ENCODE assay signal across 9 mouse cellular contexts in the genomic region with DNA sequence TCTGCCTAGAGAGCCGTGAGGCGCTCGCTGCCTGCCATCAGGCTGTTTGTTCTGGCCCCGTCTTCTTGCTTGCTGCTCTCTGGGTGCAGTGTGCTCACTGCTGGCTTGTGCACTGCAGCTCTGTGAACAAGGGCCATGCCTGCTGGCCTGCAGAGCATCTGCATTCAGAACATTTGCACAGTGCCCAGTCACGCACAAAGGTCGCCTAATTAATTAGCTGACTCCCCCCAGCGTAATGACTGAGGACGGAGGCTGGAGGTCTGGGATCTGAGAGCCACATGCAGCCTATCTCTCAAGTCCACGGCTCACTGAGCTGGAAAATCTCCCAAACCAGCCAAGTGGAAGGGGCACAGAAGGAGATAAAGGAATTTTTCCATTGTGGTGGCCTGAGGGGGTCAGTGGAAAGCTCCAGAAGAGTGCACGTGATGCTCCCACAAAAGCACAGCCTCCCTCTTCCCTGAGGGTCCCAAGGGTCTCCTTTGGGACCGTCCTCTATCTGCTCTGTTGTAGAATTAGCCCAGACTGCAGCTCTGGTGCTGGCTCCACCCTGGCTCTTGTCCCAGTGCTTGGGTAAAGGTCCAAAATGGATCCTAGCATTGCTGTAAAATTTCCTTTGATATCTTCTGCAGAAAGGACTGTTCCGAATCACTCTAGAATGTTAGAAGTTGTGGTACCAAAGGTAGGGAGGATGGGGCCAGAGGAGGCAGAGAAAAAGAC. TPM values are rescaled to one million over a fixed set of nuclear protein-coding genes. Genes with fewer than 3 reads are reported as not detected.
DNase-seq lines count a peak whose midpoint lies in the region; ATAC-seq lines count a peak whose summit lies in the region.
"Had no signal": no experiment of that assay in that cellular context is flagged by ENCODE, and none has a peak within 500 bp of the region (broad histone marks: within the 10 kb centered on the region; RNA-seq: fewer than 3 reads in every experiment).

No protein-coding gene starts in this region.

- H3K4me3 ChIP-seq in forebrain, embryonic 16.5 days (replicated peaks; ENCODE audit: low read length) = no peak overlapping the region
- 0 out of 2 replicates have a peak overlapping the region, but pooled peaks have one; percentile 18 for H3K4me3 ChIP-seq in midbrain, embryonic 10.5 days

- 6% methylated on average over 12 of the region's 12 CpGs for WGBS in forebrain, embryonic 16.5 days
- WGBS in midbrain, embryonic 10.5 days = 17% methylated on average over 12 of the region's 12 CpGs

- peak; percentile 23 to 25 for DNase-seq in frontal cortex, postnatal 10 days (ENCODE audit: low spot score in 2 of 2)
- no peak for DNase-seq in frontal cortex, postnatal 14 days (ENCODE audit: low spot score in 2 of 2)
- DNase-seq in cerebellum, adult 18-20 months = peak; percentile 78 to 82
- peak; percentile 77 for DNase-seq in midbrain, embryonic 10.5 days (ENCODE audit: low spot score)
- no peak for DNase-seq in gastrocnemius, postnatal 25 days
- DNase-seq in T-cell, adult 2 months (ENCODE audit: low spot score) = no peak
- DNase-seq in left cerebral cortex, adult 11 months (ENCODE audit: low spot score) = no peak
- DNase-seq: adrenal gland, postnatal 36 days had no signal

- ATAC-seq in forebrain, embryonic 16.5 days = peak; percentile 84

- H3K9me3 ChIP-seq in forebrain, embryonic 16.5 days (ENCODE audit: control insufficient read depth, low read length) = no peaks in the 10 kb centered on the region
- H3K9me3 ChIP-seq in midbrain, embryonic 10.5 days (replicated peaks) = no peaks in the 10 kb centered on the region

- H3K36me3 ChIP-seq in forebrain, embryonic 16.5 days (ENCODE audit: control insufficient read depth, insufficient read depth) = no peaks in the 10 kb centered on the region
- no peaks in the 10 kb centered on the region for H3K36me3 ChIP-seq in midbrain, embryonic 10.5 days

- H3K4me2 ChIP-seq in forebrain, embryonic 16.5 days (ENCODE audit: low read length) = no peak overlapping the region; the same call in 1 of the 2 replicates

- 0 out of 2 replicates have a peak overlapping the region, but pooled peaks have one; percentile 37 for H3K9ac ChIP-seq in forebrain, embryonic 16.5 days (replicated peaks; ENCODE audit: low read depth, low read length)

- peaks cover 17% of the 10 kb centered on the region; the same call in 1 of the 2 replicates for H3K27me3 ChIP-seq in forebrain, embryonic 16.5 days (replicated peaks; ENCODE audit: control insufficient read depth, insufficient read depth, low read length)
- H3K27me3 ChIP-seq in midbrain, embryonic 10.5 days (ENCODE audit: low read depth, poor library complexity, severe bottlenecking) = peaks cover 50% of the 10 kb centered on the region

- H3K4me1 ChIP-seq in forebrain, embryonic 16.5 days (replicated peaks; ENCODE audit: control insufficient read depth, insufficient read depth, low read length) = peaks cover 26% of the 10 kb centered on the region
- peaks cover 61% of the 10 kb centered on the region for H3K4me1 ChIP-seq in midbrain, embryonic 10.5 days

- no peak overlapping the region; the same call in 1 of the 2 replicates for H3K27ac ChIP-seq in forebrain, embryonic 16.5 days (ENCODE audit: low read length)
- peak overlapping the region; percentile 86 for H3K27ac ChIP-seq in midbrain, embryonic 10.5 days (replicated peaks)

RNA-seq across cellular contexts. Expression of a gene that starts 27.5 kb away (rescaled TPM):
- 57.1 and 58.9 TPM in 2 replicates for polyA plus RNA-seq in forebrain, embryonic 16.5 days (2015; fragmentation: Nextera tagmentation; extraction: Ambion mirVana)
- polyA plus RNA-seq in midbrain, embryonic 10.5 days (2016; fragmentation: Nextera tagmentation; extraction: Ambion mirVana) = 49.9 and 50.9 TPM in 2 replicates
- 10 to 100 TPM; 22.8 to 23.2 TPM for total RNA-seq in gastrocnemius, postnatal 25 days (2021)

Comparison
In these comparisons a context has a peak if more than half of its experiments do, and no peak if none do; other contexts are left out.
1. DNase-seq: peak in frontal cortex, postnatal 10 days (2 of 2), cerebellum, adult 18-20 months (2 of 2) and midbrain, embryonic 10.5 days (single experiment); none in frontal cortex, postnatal 14 days (0 of 2), gastrocnemius, postnatal 25 days (single experiment), T-cell, adult 2 months (single experiment) and left cerebral cortex, adult 11 months (single experiment).